Mouse (Mus musculus) brain, adult 2 months (tissue): ENCODE data around the gene Scgb1c1.

Experiments
- DNase-seq: peaks from one replicate; pipeline ENCODE4 v3.0.0; 2011; ENCODE audit warnings: low read depth, low spot score

Scgb1c1 gene

GRCm38 (mm10) chr7:140844905-140845665, at the start of gene Scgb1c1:
Gene Scgb1c1, plus strand, starts transcription at chr7:140845547.
- DNase-seq = peak; percentile 93

- no peak for DNase-seq
These were observed 47.7 kb upstream of the Scgb1c1 start for GRCm38 (mm10) chr7:140797619-140798018.

- no peak for DNase-seq
These were observed 47.1 kb upstream of the Scgb1c1 start for GRCm38 (mm10) chr7:140798212-140798611.

DNA sequence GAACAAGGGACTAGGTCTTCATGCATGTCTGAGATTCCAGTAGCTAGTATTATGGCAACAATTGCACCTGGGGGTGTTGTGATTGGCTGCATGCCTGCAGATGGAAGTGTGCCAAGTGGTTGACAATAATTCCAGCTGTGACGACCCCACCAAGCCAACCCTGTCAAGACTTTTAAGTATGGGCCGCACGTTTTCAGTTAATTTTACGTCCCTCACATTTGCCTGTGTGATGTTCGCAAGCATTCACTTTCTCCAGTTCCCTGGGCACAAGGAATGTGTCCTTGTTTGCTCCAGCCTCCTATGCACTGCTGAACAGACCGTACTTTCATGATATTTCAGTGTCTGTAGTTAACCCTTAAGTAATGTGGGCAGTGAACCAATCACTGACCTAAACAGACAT, 42.7 kb upstream of the Scgb1c1 start:
- DNase-seq = no peak

DNA sequence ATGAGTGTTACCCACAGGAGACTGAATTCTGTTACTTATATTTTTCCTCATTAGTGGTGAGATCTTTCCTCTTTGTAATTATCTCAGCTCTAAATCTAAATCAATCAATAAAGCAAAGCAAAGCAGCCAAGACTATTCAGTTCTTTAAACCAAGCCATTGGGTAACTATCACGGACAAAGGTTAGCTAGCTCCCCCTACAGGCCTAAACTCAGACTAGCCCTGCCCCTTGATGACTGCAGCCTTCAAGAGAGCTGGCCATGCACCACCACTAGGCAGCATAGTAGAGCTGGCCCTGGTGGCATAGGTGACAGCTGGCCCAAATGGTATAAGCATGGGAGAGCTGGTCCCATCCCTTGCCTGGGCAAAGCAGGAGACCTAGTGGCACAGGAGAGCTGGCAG, 39.6 kb upstream of the Scgb1c1 start:
- DNase-seq = peak; percentile 83

DNA sequence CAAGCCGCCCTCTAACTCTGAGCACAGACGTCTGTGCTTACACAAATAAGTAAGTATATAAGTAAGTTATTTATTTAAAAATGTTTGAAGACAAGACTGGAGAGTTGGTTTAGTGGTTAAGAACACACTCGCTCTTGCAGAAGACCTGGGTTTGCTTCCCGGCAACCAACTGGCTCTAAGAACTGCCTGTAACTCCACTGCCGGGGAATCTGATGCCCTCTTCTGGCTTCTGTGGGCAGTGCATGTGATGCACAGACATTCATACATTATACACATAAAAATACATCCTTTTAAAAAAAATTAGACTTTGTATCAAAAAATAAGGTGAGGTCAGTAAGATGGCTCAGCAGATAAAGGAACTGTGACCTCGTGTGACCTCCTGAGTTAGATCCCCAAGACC, 34.9 kb upstream of the Scgb1c1 start:
- DNase-seq = no peak

- no peak for DNase-seq
These were observed 33.6 kb upstream of the Scgb1c1 start for GRCm38 (mm10) chr7:140811714-140812113.

DNA sequence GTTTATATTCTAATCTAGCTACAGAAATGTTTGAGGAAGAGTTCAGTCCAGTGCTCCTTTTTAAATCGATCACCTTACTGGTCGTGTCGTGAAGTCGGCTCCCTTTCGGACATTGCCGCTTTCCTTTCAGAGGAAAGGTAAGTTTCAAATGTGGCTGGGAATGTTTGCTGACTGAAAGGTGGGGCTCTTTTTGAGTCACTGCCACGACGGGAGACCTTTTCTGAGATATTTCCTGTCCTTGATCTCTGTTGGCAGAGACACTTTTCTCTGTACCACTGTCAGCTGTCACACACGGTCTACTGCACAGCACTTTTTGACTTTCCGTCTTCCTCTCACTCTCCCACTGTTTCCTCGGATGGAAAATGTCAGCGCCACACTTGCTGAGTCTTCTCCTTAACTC, 32.5 kb upstream of the Scgb1c1 start:
- no peak for DNase-seq

- DNase-seq = no peak
These were observed 25.2 kb upstream of the Scgb1c1 start for GRCm38 (mm10) chr7:140820173-140820572.

DNA sequence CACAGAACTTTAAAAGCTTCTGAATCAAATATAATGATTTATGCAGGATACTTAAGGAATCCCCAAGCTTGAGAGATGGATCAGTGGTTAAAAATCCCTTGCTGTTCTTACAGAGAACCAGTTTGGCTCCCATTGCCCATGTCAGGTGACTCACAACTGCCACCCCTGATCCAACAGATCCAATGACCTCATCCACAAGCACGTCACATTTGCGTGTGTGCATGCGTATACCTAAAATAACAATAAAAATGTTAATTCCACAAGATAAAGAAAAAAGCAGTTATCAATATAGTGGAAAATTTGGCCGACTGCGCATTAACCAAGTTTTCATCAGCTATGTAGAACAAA, 24.1 kb upstream of the Scgb1c1 start:
- no peak for DNase-seq

- peak; percentile 93 for DNase-seq
These were observed 23.6 kb upstream of the Scgb1c1 start, which contains the start of gene Zfp941 for GRCm38 (mm10) chr7:140821653-140822329. Gene Zfp941, minus strand, starts transcription at chr7:140822178.

DNA sequence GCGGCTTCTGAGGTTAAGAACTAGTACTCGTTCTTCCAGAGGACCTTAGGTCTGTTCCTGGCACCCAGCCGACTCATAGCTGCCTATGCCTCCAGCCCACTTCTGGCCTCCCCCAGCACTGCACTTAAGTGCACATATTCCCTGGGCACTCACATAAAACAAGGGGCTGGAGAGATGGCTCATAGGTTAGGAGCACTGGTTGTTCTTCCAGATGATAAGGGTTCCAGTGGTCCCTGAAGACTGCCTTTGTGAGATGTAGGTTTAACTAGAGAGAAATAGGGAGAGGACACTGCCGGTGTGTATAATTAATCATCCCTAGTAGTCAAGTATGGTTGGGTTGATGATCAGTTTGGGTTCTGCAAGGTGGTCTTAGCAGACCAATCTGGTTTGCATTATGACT, 22.6 kb upstream of the Scgb1c1 start:
- DNase-seq = no peak

- DNase-seq = peak; percentile 94
These were observed 17.0 kb upstream of the Scgb1c1 start for GRCm38 (mm10) chr7:140828171-140828881.

DNA sequence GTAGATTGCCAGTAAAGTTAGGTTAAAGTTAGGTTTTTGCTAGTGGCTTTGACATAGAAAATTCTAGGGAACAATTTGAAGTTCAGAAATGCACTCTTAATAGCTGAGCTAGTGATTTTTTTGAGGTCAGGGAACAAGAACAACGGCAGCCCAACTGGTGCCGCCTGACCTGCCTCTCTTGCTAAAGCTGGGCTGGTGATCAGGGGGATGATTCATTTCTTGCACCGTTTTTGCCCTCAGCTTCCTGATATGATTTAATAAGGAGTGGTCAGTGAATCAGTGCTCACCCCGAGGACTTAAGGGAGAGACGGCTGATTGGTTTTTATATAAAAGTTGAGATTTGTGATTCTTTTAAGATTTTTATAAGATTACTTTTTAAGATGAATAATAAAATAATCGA, 13.9 kb upstream of the Scgb1c1 start:
- no peak for DNase-seq

- no peak for DNase-seq
These were observed 12.0 kb upstream of the Scgb1c1 start for GRCm38 (mm10) chr7:140833341-140833740.

DNA sequence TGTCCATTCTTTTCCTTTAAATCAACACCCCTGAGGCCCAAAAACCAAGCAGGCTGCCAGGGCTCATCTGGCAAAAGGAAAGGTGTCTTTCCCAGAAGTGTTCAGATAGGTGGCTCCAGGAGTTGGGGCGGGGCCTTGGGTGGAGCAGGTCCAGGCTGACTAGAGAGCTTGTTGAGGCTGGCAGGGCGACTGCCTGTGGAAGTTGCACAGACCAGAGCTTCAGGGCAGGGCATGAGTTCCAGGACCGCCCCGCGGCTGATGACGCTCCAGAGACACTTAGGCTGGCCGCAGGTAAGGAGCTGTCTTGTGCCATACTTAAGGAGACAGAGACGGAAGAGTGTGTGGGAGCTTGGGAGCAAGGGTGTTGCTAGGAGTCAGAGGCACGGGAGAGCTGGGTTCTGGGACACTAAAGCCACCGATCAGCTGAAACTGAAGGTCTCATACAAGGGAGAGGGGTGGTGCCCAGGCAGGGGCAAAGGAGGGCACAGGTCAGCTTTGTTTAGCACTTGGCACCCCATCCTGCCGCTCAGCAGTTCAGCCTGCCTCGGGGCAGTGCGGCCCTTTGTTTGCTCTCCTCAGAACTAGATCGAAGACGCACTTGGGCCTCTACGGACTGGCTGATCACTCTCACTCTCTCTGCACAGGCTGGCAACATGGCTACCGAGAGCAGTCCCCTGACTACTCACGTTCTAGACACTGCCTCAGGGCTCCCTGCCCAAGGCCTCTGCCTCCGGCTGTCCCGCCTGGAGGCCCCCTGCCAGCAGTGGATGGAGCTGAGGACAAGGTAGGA, 10.2 kb upstream of the Scgb1c1 start, which contains the start of gene Urah:
Gene Urah (plus strand): TSS at position 51 of the 790 bp plus-strand sequence.
- no peak for DNase-seq

GRCm38 (mm10) chr7:140835758-140836087, 9.6 kb upstream of the Scgb1c1 start:
- no peak for DNase-seq

GRCm38 (mm10) chr7:140836243-140837115, 8.9 kb upstream of the Scgb1c1 start:
- peak; percentile 74 for DNase-seq

GRCm38 (mm10) chr7:140839556-140839955, 5.8 kb upstream of the Scgb1c1 start:
- DNase-seq = no peak
